Mouse (Mus musculus) small intestine, adult 2 months (tissue): ENCODE results near the gene Txlna. TPM values are rescaled to one million over a fixed set of nuclear protein-coding genes. Genes with fewer than 3 reads are reported as not detected.

ENCODE experiments used
- H3K27ac ChIP-seq: fragments of 200-500 bp; 2 replicates; pipeline ENCODE4 v1.5.1; 2012; ENCODE audit warnings: low read depth, low read length, control low read depth, inconsistent platforms; ENCODE audit not compliant: insufficient read depth
- H3K27me3 ChIP-seq: fragments of 200-500 bp; 2 replicates; pipeline ENCODE4 v1.6.1; 2012; ENCODE audit warnings: mild to moderate bottlenecking, moderate library complexity, low read length, inconsistent platforms; ENCODE audit not compliant: control insufficient read depth, insufficient read depth
- H3K36me3 ChIP-seq: fragments of 200-500 bp; 2 replicates; pipeline ENCODE4 v1.6.1; 2012; ENCODE audit warnings: mild to moderate bottlenecking, low read length, control low read depth, inconsistent platforms; ENCODE audit not compliant: control insufficient read depth, insufficient read depth
- H3K4me1 ChIP-seq: fragments of 200-500 bp; 2 replicates; pipeline ENCODE4 v1.6.1; 2012; ENCODE audit warnings: low read length, inconsistent platforms, mixed read lengths; ENCODE audit not compliant: control insufficient read depth, insufficient read depth, insufficient read length
- H3K4me3 ChIP-seq: fragments of 200-500 bp; 2 replicates; pipeline ENCODE4 v1.5.1; 2012; ENCODE audit warnings: low read depth, mild to moderate bottlenecking, control low read depth, inconsistent platforms, low read length, moderate library complexity
- CTCF ChIP-seq: fragments of 200-500 bp; IDR thresholded peaks from 2 replicates; pipeline ENCODE4 v1.5.1; 2012; ENCODE audit warnings: low read depth, mild to moderate bottlenecking, control low read depth, inconsistent platforms, low read length, moderate library complexity, mixed read lengths; ENCODE audit not compliant: insufficient replicate concordance, insufficient read length; ENCODE audit errors: extremely low read depth
- POLR2A ChIP-seq: fragments of 200-500 bp; IDR thresholded peaks from 2 replicates; pipeline ENCODE4 v1.6.1; 2012; ENCODE audit warnings: low read depth, mild to moderate bottlenecking, control low read depth, inconsistent platforms, low read length, moderate library complexity
- WGBS: fragments of 180-500 bp; shearing (Covaris S2); methylation state at CpG from one replicate; pipeline ENCODE4 v1.1.7; 2018; 5-methylcytosine and 5-hydroxymethylcytosine counted together
- polyA plus RNA-seq: library from polyadenylated mRNA; depleted of rRNA; stranded (reverse); fragments of >200 nt; gene quantifications from 2 replicates; pipeline ENCODE4 v1.2.3, GENCODE M21; 2012; rRNA removed

Gene Txlna
- polyA plus RNA-seq, result 8.1 and 11.4 TPM in 2 replicates

DNA sequence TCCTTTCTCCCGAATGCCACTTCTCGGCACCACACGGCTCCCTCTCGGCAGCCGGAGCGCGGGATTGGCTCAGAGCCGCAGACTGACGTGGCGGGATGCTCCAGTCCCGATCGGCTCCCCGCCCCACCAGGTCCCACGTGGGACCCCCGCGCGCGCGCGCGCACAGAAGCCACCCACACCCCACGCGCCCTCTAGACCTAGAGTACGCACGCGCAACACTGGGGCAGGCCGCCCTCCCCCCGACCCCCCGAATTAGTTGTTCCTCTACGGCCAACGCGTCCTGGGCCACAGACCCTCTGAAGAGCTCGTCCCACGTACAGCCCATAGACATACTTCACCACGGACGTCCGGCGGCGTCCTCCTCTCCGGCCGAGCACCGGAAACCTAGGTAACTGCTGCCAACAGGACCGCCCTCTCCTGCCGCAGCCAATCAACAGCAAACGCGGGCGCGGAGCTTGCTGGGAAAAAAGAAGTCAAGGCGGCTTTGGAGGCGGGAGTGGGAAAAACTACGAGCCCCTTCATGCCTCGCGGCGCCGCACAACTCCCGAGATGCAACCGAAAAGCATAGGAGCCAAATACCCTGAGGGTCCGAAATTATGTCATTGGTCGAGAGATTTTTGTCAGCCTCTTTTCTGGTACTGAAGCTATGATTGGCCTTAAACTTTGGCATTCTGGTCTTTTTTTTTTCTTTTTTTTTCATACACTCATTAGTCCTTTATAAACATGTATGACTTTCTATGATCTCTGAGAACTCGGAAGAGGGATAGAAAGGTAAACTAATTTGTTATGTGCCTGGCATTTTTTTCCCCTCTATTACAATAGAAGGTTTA, at the start of gene Txlna:
Txlna (minus strand) TSS at position 428 of the 830 bp plus-strand sequence.
- Histone ChIP-seq H3K4me3 (peak within 1 kb of the TSS; percentile 78), H3K36me3 (peaks cover 24% of the 10 kb centered on the region), H3K27me3 (no peaks in the 10 kb centered on the region), H3K27ac (peak within 1 kb of the TSS; percentile 72), H3K4me1 (peaks cover 9% of the 10 kb centered on the region)
- WGBS, result under 1% methylated on average over 60 of the region's 60 CpGs
- peak; percentile 53 for TF ChIP-seq POLR2A
- no peak for TF ChIP-seq CTCF

DNA sequence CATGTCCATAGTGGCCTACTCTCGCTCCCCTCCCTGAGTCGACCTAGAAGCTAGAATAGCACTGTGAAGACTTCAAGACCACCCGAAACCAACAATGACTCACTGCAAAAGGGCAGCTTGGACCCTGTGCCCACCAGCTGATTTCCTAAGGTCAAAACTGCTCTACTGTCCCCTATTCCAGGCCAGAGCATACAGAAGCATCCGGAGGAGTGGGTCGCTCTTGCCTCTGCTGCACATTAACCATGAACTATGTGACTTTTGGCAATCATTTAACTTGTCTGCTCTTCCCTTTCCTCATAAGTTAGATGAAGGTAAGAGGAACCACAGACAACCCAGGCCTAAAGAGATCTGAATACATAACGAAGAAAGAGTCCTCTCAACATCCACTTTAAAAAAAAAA, 43.7 kb upstream of the Txlna start:
- TF ChIP-seq CTCF (no peak), POLR2A (no peak)

DNA sequence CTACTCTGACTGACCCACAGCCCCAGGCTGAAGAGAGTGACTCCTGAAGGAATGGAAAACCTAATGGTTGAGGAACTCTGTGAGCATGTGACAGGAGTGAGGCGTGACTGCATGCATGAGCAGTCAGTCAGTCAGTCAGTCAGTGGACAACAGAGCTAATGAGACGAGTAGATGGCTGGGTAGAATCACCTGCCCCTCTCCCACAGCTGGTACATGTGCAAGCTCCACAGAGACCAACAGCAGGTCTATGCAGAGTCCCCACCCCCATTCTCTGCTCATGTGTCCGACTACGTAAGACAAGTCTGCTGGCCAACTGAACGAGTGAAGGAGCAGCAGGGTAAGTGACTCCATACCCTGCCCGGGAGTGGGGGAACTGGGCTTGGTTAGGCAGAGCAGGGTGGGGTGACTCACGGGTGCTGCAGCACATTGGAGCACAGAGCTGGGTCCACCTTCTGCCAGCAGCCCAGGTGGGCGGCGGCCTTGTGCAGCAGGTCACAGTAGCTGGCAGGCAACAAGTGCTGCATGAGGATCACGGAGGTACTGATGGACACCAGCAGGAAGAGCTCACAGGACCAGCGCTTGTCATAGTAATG, 43.1 kb upstream of the Txlna start:
- no peak overlapping the region for H3K4me3 ChIP-seq
- no peaks in the 10 kb centered on the region for H3K4me1 ChIP-seq
- no peaks in the 10 kb centered on the region for H3K27me3 ChIP-seq
- WGBS, result 86% methylated on average over 11 of the region's 11 CpGs
- peaks cover 26% of the 10 kb centered on the region for H3K36me3 ChIP-seq
- TF ChIP-seq POLR2A, result no peak
- TF ChIP-seq CTCF, result no peak
- no peak overlapping the region for H3K27ac ChIP-seq

More for the DNA sequence above, 43.7 kb upstream of the Txlna start:
- 91% methylated on average over 6 of the region's 6 CpGs for WGBS
- Histone ChIP-seq H3K27ac (no peak overlapping the region), H3K4me3 (no peak overlapping the region), H3K27me3 (no peaks in the 10 kb centered on the region), H3K4me1 (no peaks in the 10 kb centered on the region), H3K36me3 (peaks cover 27% of the 10 kb centered on the region)

DNA sequence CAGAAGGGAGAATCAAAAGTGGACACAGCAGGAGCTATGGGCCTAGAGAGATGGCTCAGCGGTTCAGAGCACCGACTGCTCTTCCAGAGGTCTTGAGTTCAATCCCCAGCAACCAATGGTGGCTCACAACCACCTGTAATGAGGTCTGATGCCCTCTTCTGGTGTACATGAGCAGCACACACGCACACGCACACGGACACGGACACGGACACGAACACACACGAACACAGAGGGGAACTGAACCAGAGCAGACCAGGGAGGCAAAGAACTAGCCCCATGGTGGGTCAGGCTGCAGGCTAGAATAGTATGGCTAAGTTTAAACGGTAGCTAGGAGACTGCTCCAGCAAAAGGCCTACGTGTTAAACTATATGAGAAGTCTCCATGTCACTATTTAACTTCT, 41.0 kb upstream of the Txlna start:
- WGBS, result 97% methylated on average over 11 of the region's 11 CpGs
- Histone ChIP-seq H3K27ac (no peak overlapping the region), H3K36me3 (peaks cover 27% of the 10 kb centered on the region), H3K4me3 (no peak overlapping the region), H3K4me1 (no peaks in the 10 kb centered on the region), H3K27me3 (no peaks in the 10 kb centered on the region)
- TF ChIP-seq POLR2A, result no peak

DNA sequence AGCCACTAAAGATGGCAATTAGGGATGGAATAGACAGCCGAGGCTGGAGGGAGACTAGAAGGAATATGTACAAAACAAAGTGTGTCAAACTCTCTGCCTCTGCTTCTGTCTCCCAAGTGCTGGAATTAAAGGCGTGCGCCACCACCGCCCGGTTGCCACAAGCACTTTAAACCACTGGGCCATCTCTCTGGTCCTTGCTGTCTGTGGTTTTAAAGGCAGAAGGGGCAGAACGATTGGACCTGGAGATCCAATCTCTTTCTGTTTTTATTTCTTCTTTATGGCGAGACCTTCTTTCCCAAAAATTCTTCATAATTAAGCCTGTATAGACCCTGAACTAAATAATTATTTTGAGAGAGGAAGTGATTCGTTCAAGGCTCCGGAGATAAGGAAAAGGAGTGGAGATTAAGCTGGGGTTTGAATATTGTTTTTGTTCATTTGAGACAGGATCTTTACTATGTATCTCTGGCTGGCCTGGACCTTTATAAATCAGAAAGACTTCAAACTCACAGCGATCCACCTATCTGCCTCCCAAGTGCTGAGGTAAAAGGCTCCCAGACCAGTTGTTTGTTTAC, 32.1 kb upstream of the Txlna start:
- Histone ChIP-seq H3K27me3 (no peaks in the 10 kb centered on the region), H3K36me3 (peaks cover 4% of the 10 kb centered on the region; the same call in 1 of the 2 replicates), H3K4me1 (peaks cover 6% of the 10 kb centered on the region; the same call in 1 of the 2 replicates), H3K27ac (peak overlapping the region; percentile 83), H3K4me3 (peak overlapping the region; percentile 77)
- TF ChIP-seq POLR2A (no peak), CTCF (0 out of 2 replicates have a peak, but pooled peaks have one; percentile 11)
- WGBS, result under 1% methylated on average over 10 of the region's 10 CpGs

DNA sequence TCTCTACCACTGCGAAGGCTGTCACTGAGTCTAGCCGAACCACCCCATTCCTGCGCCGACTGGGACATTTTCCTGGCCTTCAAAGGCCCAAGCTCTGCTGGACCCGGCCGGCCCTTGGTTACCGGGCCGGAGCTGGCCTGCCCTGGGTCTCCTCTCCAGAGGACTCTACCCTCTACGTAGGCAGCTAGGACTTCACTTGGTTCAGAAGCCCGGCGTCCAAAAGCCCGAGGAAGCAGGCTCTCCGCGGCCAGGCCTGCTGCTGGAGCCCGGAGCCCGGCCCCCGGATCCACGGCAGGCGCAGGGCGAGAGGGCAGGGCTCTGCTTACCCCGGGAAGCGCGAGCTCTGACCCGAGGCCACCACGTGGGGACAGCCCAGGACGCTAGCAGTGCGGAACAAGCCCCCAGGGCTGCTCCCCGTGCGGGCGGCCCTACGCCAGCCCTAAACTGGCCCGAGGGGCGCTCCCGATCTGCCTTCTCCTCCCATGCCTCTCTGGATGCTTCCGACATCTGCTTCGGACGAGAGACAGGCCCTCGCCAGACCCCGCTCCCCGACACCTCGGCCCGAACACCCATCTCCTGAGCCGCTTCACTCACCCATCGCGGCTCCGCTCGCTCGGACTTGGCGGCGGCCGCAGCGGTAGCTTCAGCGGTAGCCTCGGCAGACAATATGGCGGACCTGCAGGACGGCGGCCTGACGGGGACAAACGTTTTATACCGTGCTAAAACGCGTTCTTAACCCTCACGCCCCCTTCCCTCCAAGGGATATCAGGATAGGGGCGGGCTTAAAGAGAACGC, 31.4 kb upstream of the Txlna start, which contains the start of gene Kpna6:
Kpna6 (minus strand) TSS at position 685 of the 795 bp plus-strand sequence.
- Histone ChIP-seq H3K4me3 (peak within 1 kb of the TSS; percentile 77), H3K27ac (peak within 1 kb of the TSS; percentile 83), H3K36me3 (peaks cover 4% of the 10 kb centered on the region), H3K27me3 (no peaks in the 10 kb centered on the region), H3K4me1 (peaks cover 6% of the 10 kb centered on the region; the same call in 1 of the 2 replicates)
- peak; percentile 12; the same call in 1 of the 2 replicates for TF ChIP-seq POLR2A
- TF ChIP-seq CTCF, result no peak
- under 1% methylated on average over 65 of the region's 65 CpGs for WGBS
